Mouse (Mus musculus) stomach, embryonic 14.5 days (tissue): ENCODE results near the gene Thsd4. TPM values are rescaled to one million over a fixed set of nuclear protein-coding genes. Genes with fewer than 3 reads are reported as not detected.

Source experiments
- ATAC-seq: fragments of 200-750 bp; cut with Nextera tagmentation; 2 replicates; pipeline ENCODE4 v1.8.0; 2017; ENCODE audit warnings: low read depth, moderate TSS enrichment; ENCODE audit not compliant: insufficient number of reproducible peaks, insufficient read depth, low FRiP score
- H3K27ac ChIP-seq: fragments of 300-500 bp; sonication (generic); 2 replicates; pipeline ENCODE4 v1.5.1; 2014; ENCODE audit warnings: mild to moderate bottlenecking, low read length, moderate library complexity, mixed read lengths
- H3K27me3 ChIP-seq: fragments of 300-500 bp; sonication (generic); 2 replicates; pipeline ENCODE4 v1.6.1; 2014; ENCODE audit warnings: low read length, control low read depth, mixed read lengths; ENCODE audit not compliant: control insufficient read depth, insufficient read depth
- H3K36me3 ChIP-seq: fragments of 300-500 bp; sonication (generic); 2 replicates; pipeline ENCODE4 v1.6.1; 2014; ENCODE audit warnings: mild to moderate bottlenecking, control low read depth, low read length, moderate library complexity, mixed read lengths; ENCODE audit not compliant: control insufficient read depth, insufficient read depth
- H3K4me1 ChIP-seq: fragments of 300-500 bp; sonication (generic); 2 replicates; pipeline ENCODE4 v1.6.1; 2014; ENCODE audit warnings: low read length, control low read depth, mixed read lengths; ENCODE audit not compliant: control insufficient read depth, insufficient read depth
- H3K4me2 ChIP-seq: fragments of 300-500 bp; sonication (generic); replicated peaks from 2 replicates; pipeline ENCODE4 v1.6.1; 2014; ENCODE audit warnings: low read depth, low read length, control low read depth
- H3K4me3 ChIP-seq: fragments of 300-500 bp; sonication (generic); 2 replicates; pipeline ENCODE4 v1.5.1; 2014; ENCODE audit warnings: low read depth, low read length, control low read depth
- H3K9ac ChIP-seq: fragments of 300-500 bp; sonication (generic); replicated peaks from 2 replicates; pipeline ENCODE4 v1.6.1; 2014; ENCODE audit warnings: low read depth, mild to moderate bottlenecking, control low read depth, low read length, moderate library complexity, mixed read lengths
- H3K9me3 ChIP-seq: fragments of 300-500 bp; sonication (generic); 2 replicates; pipeline ENCODE4 v1.6.1; 2016; ENCODE audit warnings: low read depth, low read length, control low read depth; ENCODE audit not compliant: control insufficient read depth
- WGBS: fragments of 180-500 bp; shearing (Covaris S2); extraction: QIAGEN DNeasy Blood & Tissue Kit; methylation state at CpG from one replicate; pipeline ENCODE4 v1.1.7; 2014; 5-methylcytosine and 5-hydroxymethylcytosine counted together
- polyA plus RNA-seq: library from polyadenylated mRNA; unstranded; fragments of >200 nt; fragmentation: Nextera tagmentation; extraction: Ambion mirVana; gene quantifications from 2 replicates; pipeline ENCODE4 v1.2.1, GENCODE M21; 2014

The Thsd4 gene
- polyA plus RNA-seq, 1 experiment from 2014 or later, result 27.2 TPM

DNA sequence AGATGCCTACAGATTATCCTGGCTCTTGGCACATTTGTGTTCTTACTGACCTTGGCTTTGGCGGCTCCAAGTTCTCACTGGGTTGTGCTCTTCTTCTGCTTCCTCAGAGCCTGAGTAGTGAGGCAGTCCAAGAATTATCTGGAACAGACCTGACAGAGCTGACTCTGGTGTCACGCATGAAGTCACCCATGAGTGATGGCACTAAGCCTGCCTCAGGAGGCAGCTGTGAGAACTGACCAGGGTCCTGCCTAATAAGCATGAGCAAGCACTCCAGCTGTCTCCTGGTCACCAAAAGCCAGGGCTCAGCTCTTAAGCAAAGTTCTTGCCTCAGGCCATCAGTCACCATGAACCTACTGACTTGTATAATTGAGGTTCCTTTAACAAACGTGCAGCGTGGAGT lies 89.9 kb downstream of the Thsd4 start:
- Histone ChIP-seq H3K27ac (no peak overlapping the region), H3K9me3 (no peaks in the 10 kb centered on the region), H3K9ac (no peak overlapping the region), H3K27me3 (no peaks in the 10 kb centered on the region), H3K36me3 (no peaks in the 10 kb centered on the region; the same call in 1 of the 2 replicates), H3K4me1 (no peaks in the 10 kb centered on the region), H3K4me2 (no peak overlapping the region), H3K4me3 (no peak overlapping the region)
- no peak for ATAC-seq
- 87% methylated on average over 4 of the region's 4 CpGs for WGBS

DNA sequence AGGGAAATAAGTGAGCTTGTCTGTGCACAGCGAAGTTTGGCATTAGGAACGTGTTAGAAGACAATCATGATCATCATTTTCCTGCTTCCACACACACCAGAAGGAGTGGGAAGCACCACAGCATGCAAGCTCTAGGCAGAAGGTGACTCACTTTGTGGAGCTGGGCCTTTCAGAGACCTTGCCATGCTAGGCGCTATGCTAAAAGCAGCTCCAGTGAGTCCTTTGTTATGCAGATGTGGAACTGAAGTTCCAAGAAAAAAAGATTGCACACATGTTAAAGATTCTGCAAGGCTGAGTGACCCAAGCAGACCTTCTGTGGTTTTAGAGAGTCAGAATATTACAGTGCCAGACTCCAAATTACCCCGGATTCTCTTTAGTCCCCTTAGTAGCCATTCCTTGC lies 91.8 kb downstream of the Thsd4 start:
- Histone ChIP-seq H3K4me2 (no peak overlapping the region), H3K27me3 (no peaks in the 10 kb centered on the region), H3K36me3 (no peaks in the 10 kb centered on the region; the same call in 1 of the 2 replicates), H3K4me1 (no peaks in the 10 kb centered on the region), H3K27ac (no peak overlapping the region), H3K9ac (no peak overlapping the region), H3K9me3 (no peaks in the 10 kb centered on the region), H3K4me3 (no peak overlapping the region)
- WGBS, result 89% methylated on average over 4 of the region's 4 CpGs
- ATAC-seq, result no peak

DNA sequence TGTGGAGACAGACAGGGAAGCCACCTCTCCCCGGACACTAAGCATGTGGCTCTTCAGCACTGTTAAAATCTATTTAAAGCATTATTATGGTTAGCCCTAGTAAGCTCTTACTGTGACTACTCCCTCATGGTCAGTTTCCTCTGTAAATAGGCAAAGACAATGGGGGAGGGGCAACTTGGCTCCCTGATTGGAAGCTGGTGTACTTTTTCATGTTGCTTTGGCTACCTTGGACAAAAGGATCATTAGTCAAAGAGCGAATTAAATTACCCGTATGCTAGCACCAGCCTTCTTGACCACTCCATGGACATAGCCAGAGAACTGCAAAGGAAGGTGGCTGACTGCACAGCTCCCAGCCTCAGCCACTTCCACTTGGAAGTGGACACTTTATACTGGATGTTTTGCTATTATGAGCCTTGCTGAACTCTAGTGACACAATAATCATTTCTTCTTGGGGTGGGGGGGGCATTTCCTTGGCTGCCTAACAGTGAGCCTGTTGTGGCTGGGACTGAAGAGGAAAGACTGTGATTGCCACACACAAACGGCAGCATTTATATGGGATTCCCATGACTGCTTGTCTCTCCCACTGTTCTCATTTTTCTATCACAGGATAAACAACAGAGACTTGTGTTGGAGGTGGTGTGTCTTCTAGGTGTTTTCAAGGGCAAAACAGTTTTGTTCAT lies 107.6 kb downstream of the Thsd4 start:
- H3K4me3 ChIP-seq, result no peak overlapping the region
- no peaks in the 10 kb centered on the region for H3K27me3 ChIP-seq
- no peak overlapping the region for H3K9ac ChIP-seq
- H3K36me3 ChIP-seq, result no peaks in the 10 kb centered on the region
- no peak for ATAC-seq
- no peak overlapping the region for H3K4me2 ChIP-seq
- no peaks in the 10 kb centered on the region for H3K9me3 ChIP-seq
- WGBS, result 44% methylated on average over 4 of the region's 4 CpGs
- H3K4me1 ChIP-seq, result no peaks in the 10 kb centered on the region
- H3K27ac ChIP-seq, result no peak overlapping the region

DNA sequence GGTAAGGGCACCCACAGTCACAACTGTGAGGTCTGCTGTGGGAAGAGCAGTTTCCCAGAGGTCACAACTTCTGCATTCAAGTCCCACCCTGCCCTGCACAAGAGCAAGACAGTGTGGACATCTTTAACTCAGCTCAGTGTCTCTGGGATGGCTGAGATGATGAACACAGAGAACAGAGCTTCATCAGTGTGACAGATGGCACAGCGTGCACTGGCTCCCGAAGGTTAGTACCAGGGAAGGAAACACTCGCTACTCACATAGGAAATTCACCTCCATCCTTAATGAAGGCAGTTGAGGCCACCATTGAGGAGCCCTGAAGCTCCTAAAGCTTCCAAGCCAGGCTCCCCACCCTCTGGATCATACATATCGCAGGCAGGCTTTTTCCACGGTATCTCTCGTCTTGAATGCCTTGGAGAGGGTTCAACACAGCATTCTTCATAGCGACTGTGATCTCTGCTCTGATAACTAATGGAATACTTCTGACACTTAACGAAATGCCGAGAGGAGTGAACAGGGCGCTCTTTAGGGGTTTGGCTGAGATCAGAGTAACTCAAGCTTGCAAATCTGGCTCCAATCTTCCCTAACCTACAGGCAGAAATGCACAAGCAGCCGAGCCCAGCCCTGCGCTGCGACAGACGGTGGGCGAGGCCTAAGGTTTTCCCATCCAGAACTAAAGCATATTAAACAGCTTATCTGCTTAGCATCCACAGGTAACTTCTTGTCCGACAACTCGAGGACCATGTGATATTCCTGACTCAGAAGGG lies 110.8 kb downstream of the Thsd4 start:
- no peak overlapping the region for H3K4me3 ChIP-seq
- WGBS, result 60% methylated on average over 17 of the region's 17 CpGs
- H3K9me3 ChIP-seq, result no peaks in the 10 kb centered on the region
- no peak overlapping the region for H3K9ac ChIP-seq
- H3K27ac ChIP-seq, result no peak overlapping the region
- no peaks in the 10 kb centered on the region for H3K36me3 ChIP-seq
- H3K27me3 ChIP-seq, result no peaks in the 10 kb centered on the region
- peaks cover 1% of the 10 kb centered on the region; the same call in 1 of the 2 replicates for H3K4me1 ChIP-seq
- no peak overlapping the region for H3K4me2 ChIP-seq
- no peak for ATAC-seq

DNA sequence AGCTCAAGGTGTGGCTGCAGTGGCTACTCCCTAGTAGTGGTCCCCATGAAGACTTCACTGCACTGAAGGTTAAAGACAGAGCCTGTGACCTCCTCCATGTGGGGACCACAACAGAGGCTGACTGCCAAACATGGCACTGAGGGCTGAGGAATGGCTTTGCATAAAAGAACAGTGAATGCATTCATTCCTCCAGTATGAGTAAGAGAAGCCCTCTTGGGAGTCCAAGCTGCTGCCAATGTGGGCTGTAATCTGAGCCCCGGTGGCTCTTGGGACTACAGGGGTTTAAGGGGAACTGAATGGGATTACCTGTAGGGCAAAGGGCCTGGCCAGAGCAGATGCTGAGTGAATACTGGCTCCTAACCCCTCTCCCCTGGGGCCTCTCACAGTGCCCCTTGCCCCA lies 114.5 kb downstream of the Thsd4 start:
- no peak overlapping the region for H3K27ac ChIP-seq
- H3K36me3 ChIP-seq, result no peaks in the 10 kb centered on the region
- 26% methylated on average over 1 of the region's 1 CpGs for WGBS
- no peak for ATAC-seq
- H3K4me2 ChIP-seq, result no peak overlapping the region
- H3K9ac ChIP-seq, result no peak overlapping the region
- no peaks in the 10 kb centered on the region for H3K27me3 ChIP-seq
- H3K9me3 ChIP-seq, result no peaks in the 10 kb centered on the region
- H3K4me1 ChIP-seq, result peaks cover 11% of the 10 kb centered on the region; the same call in 1 of the 2 replicates
- no peak overlapping the region for H3K4me3 ChIP-seq

DNA sequence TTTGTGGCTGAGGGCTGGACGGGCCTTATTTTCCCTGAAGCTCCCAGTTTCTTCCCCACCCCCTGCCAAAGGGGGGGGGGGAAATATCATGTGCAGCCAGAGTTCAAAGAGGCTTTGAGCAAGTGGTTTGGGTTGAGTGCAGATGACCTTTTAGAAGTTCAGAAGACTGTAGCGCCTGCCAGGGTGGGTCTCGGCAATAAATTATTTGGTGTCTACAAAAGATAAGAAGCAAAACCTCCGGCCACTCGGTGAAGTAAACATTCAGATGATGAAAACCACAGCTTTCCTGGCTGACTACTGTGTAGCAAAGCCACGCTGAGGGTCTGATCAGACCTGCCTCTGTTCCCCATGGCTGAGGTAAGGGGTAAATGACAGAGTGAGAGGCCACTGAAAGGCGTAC lies 116.1 kb downstream of the Thsd4 start:
- Histone ChIP-seq H3K4me3 (no peak overlapping the region), H3K27ac (no peak overlapping the region), H3K36me3 (no peaks in the 10 kb centered on the region), H3K9me3 (no peaks in the 10 kb centered on the region), H3K4me1 (peaks cover 11% of the 10 kb centered on the region; the same call in 1 of the 2 replicates), H3K4me2 (no peak overlapping the region), H3K9ac (no peak overlapping the region), H3K27me3 (no peaks in the 10 kb centered on the region)
- WGBS, result 15% methylated on average over 7 of the region's 7 CpGs
- ATAC-seq, result no peak

DNA sequence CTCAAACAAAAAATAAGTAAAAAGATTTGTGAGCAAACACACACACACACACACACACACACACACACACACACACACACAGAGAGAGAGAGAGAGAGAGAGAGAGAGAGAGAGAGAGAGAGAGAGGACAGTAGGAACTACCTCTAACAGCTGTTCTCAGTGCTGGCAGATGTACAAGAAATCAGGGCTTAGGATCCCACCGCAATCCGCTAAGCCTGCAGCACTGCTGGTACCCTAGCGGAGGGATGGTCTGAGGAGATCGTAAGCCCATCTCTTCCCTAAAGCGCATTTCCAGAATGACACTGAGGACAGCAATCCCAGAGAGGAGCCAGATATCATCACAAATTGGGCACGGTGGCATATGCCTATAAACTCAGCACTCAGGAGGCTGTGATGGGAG lies 119.2 kb downstream of the Thsd4 start:
- H3K4me3 ChIP-seq, result no peak overlapping the region
- no peak overlapping the region for H3K9ac ChIP-seq

DNA sequence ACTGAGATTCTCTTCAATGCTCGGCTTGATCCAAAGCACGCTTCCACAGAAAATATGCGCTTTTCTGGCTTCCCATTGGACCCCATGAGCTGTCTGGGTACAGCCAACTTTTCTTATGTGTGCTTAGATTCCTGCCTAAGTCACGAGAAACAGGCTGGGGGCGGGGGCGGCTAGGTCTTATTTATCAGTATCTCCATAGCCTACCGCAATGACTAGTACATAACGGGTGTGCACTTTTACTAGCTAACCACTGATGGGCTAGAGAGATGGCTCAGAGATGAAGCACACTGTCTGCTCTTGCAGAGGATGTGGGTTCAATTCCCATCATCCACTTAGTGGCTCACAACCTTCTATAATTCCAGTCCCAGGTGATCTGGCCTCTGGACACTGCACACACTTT lies 121.8 kb downstream of the Thsd4 start:
- peaks cover 11% of the 10 kb centered on the region; the same call in 1 of the 2 replicates for H3K4me1 ChIP-seq
- no peaks in the 10 kb centered on the region for H3K9me3 ChIP-seq
- H3K27ac ChIP-seq, result no peak overlapping the region
- 91% methylated on average over 8 of the region's 8 CpGs for WGBS
- H3K9ac ChIP-seq, result no peak overlapping the region
- no peaks in the 10 kb centered on the region for H3K36me3 ChIP-seq
- no peak overlapping the region for H3K4me2 ChIP-seq
- no peak overlapping the region for H3K4me3 ChIP-seq
- no peak for ATAC-seq
- H3K27me3 ChIP-seq, result no peaks in the 10 kb centered on the region

More for the DNA sequence above, 119.2 kb downstream of the Thsd4 start:
- Histone ChIP-seq H3K36me3 (no peaks in the 10 kb centered on the region), H3K9me3 (no peaks in the 10 kb centered on the region), H3K27me3 (no peaks in the 10 kb centered on the region), H3K27ac (no peak overlapping the region), H3K4me1 (peaks cover 17% of the 10 kb centered on the region; the same call in 1 of the 2 replicates), H3K4me2 (no peak overlapping the region)
- ATAC-seq, result no peak
- WGBS, result 88% methylated on average over 6 of the region's 6 CpGs
